Mouse (Mus musculus) ovary, adult 10 weeks (tissue): ENCODE results near the gene Tm4sf5. TPM values are rescaled to one million over a fixed set of nuclear protein-coding genes. Genes with fewer than 3 reads are reported as not detected.

Experiments
- polyA plus RNA-seq: library from polyadenylated mRNA; stranded (reverse); fragments of 350-450 nt; fragmentation: Illumina TruSeq; extraction: RNeasy Lipid Tissue Mini Kit (QIAGEN cat#74804); gene quantifications from one replicate; pipeline ENCODE4 v1.2.3, GENCODE M21; 2014

Gene Tm4sf5
- 2.7 TPM for polyA plus RNA-seq

DNA sequence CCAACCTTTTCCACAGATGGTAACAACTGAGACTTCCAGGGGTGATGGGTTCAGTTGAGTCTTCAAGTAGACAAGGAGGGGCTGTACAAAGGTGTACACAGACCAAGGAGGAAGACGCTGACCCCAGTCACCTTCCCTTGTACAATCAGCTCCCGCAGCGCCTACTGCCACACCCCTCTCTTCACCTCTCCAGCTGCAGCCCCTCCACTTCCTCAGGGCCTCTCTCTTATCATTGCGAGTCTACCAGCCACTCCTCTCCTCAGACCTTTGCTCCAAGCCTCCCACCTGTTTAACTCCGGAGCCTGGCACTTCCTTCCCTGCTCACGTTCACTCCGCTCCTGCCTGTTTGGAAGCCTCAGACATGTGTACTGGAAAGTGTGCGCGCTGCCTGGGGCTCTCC is at the start of gene Tm4sf5:
Gene Tm4sf5 (plus strand): TSS at position 275 of the 400 bp plus-strand sequence.

DNA sequence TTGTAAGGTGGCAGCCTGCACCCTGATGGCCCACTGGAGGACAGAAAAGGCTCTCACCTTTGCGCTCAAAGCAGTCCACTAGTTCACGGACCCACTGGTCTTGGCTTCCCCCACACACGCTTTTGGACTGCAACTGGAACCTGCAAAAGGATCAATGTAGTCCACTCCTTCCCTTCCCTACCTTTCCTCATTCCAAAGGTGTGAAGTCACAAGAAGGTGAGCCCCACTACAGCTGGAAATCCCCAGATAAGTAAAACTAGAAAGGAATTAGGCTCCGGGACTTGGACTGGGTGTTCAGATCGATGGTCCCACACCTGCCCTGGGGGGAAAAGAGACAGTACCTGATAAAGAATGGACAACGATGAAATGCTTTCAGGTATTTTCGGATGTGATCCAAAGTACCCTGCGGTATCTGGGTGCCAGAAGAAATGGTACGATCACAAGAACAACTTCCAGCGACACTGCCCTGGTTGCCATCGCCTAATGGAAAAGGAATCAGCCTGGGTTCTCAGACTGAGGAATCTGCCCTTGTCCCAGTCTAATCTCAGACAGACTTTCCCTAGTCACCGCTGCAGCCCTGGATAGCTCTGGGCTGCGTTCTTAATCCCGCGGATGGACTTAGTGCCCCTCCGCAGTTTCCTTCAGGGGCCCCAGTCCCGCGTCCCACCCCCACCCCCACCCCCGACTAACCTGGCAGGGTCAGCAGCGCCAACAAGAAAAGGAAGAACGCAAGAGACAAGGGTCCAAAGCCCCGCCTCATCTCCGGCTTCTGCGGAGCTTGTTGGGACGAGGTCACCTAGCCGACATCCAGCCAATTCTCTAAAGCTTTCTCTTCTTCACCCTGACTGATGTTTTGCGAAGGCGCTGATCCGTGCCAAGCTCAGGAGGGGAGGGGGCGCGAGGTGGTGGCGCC is 46.1 kb upstream of the Tm4sf5 start, which contains the start of gene Zmynd15:
Gene Zmynd15 (plus strand): TSS at position 746 of the 913 bp plus-strand sequence.

GRCm38 (mm10) chr11:70459601-70460101 is 45.4 kb upstream of the Tm4sf5 start, which contains the start of gene Cxcl16:
TSS of gene Cxcl16 (minus strand) at chr11:70459984.

GRCm38 (mm10) chr11:70514288-70514687 is 9.2 kb downstream of the Tm4sf5 start, which contains the start of gene Vmo1:
TSS of gene Vmo1 (minus strand) at chr11:70514616.

DNA sequence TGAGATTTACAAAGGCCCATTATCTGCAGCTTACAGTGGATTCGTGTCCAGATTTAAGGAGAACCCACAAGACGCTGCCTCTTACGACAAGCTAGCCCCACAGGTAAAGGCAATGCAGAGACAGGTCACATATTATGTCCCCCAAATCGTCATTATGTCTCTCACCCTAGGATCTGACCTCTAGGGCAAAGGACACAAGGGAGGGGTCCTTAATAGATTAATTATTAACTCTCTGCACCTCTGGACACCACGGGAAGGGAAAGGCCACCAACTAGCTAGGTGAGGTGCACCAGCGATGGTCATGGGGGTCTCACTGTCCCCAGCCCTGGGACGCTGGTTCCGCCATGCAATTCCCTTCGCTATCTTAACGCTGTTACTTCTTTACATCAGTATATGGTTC is 13.9 kb downstream of the Tm4sf5 start, which contains the start of gene Gltpd2:
Gene Gltpd2 (plus strand): TSS at position 274 of the 400 bp plus-strand sequence.

GRCm38 (mm10) chr11:70525184-70525678 is 20.2 kb downstream of the Tm4sf5 start, which contains the start of gene Psmb6:
TSS of gene Psmb6 (plus strand) at chr11:70525367.

GRCm38 (mm10) chr11:70532839-70533238 is 27.8 kb downstream of the Tm4sf5 start, which contains the start of gene Gm40193:
TSS of gene Gm40193 (minus strand) at chr11:70532939.

DNA sequence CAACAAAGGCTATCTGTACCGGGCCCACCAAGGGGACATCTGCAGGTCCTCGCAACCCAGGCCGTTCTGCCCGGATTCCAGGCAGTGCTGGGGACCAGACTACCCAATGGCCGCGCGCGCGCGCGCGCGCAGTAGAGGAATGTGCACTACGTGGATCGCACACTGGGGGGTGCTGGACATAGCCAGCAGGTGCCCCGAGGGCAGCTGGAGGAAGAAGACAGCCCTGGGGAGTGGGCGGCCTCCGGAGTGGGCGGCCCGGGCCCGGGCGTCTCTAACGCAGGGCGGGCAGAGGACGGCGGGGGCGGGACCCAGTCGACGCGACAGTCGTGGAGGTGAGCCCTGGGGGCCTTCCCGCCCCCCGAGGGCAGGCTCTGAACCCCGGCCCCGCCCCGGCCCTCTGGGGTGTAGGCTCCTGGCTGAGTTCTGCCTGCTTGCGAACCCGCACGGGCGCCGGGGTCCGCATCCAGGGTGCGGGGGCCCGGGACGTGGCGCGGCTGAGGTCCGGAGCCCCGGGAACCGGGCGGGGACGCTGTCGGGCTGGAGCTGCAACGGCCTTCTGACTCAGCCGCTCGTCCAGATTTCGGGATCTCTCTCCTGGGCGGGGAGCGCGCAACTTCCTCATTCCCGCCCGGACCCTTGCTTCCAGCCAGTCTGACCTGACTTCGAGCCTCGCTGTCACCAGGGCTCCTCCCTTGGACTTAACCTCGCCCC is 35.0 kb downstream of the Tm4sf5 start, which contains the start of gene Pld2:
Gene Pld2 (plus strand): TSS at position 188 of the 711 bp plus-strand sequence.

Other genes with a start within 250 kb of the Tm4sf5 start
- 2.5 TPM for gene Alox12, start 249.9 kb upstream of the Tm4sf5 start, polyA plus RNA-seq
- 2.4 TPM for gene Alox12e, start 182.6 kb upstream of the Tm4sf5 start, polyA plus RNA-seq
- 13.4 TPM for gene Alox15, start 153.2 kb upstream of the Tm4sf5 start, polyA plus RNA-seq
- gene Pelp1, start 95.2 kb upstream of the Tm4sf5 start, polyA plus RNA-seq = 21.0 TPM
- 0.91 TPM for gene Arrb2, start 72.6 kb upstream of the Tm4sf5 start, polyA plus RNA-seq
- 7.2 TPM for gene Med11, start 53.3 kb upstream of the Tm4sf5 start, polyA plus RNA-seq
- gene Zmynd15, start 45.8 kb upstream of the Tm4sf5 start, polyA plus RNA-seq = 0.31 TPM
- gene Cxcl16, start 45.3 kb upstream of the Tm4sf5 start, polyA plus RNA-seq = 14.6 TPM
- gene Vmo1, start 9.4 kb downstream of the Tm4sf5 start, polyA plus RNA-seq = not detected
- gene Gltpd2, start 14.0 kb downstream of the Tm4sf5 start, polyA plus RNA-seq = not detected
- 22.0 TPM for gene Psmb6, start 20.1 kb downstream of the Tm4sf5 start, polyA plus RNA-seq
- not detected for gene Gm40193, start 27.7 kb downstream of the Tm4sf5 start, polyA plus RNA-seq
- gene Pld2, start 34.8 kb downstream of the Tm4sf5 start, polyA plus RNA-seq = 1.7 TPM
- 1.8 TPM for gene Mink1, start 57.6 kb downstream of the Tm4sf5 start, polyA plus RNA-seq
- not detected for gene 4930544D05Rik, start 110.6 kb downstream of the Tm4sf5 start, polyA plus RNA-seq
- not detected for gene Chrne, start 114.0 kb downstream of the Tm4sf5 start, polyA plus RNA-seq
- not detected for gene Gp1ba, start 133.9 kb downstream of the Tm4sf5 start, polyA plus RNA-seq
- 35.7 TPM for gene Rnf167, start 142.0 kb downstream of the Tm4sf5 start, polyA plus RNA-seq
- 18.4 TPM for gene Slc25a11, start 142.2 kb downstream of the Tm4sf5 start, polyA plus RNA-seq
- gene Pfn1, start 149.4 kb downstream of the Tm4sf5 start, polyA plus RNA-seq = 72.0 TPM
- gene Eno3, start 152.0 kb downstream of the Tm4sf5 start, polyA plus RNA-seq = not detected
- gene Spag7, start 164.2 kb downstream of the Tm4sf5 start, polyA plus RNA-seq = 26.6 TPM
- 0.48 TPM for gene Camta2, start 182.9 kb downstream of the Tm4sf5 start, polyA plus RNA-seq
- 0.46 TPM for gene Inca1, start 194.9 kb downstream of the Tm4sf5 start, polyA plus RNA-seq
- 10.3 TPM for gene Kif1c, start 195.3 kb downstream of the Tm4sf5 start, polyA plus RNA-seq